Mouse (Mus musculus) brain, embryonic 14.5 days (tissue): ENCODE measurements around the gene Polg. TPM values are rescaled to one million over a fixed set of nuclear protein-coding genes. Genes with fewer than 3 reads are reported as not detected.

Experiments used
- DNase-seq: peaks from one replicate; pipeline ENCODE4 v3.0.0-alpha.2; 2011; ENCODE audit warnings: low read depth
- CTCF ChIP-seq: fragments of 200-500 bp; IDR thresholded peaks from 2 replicates; pipeline ENCODE4 v1.5.1; 2012; ENCODE audit warnings: inconsistent platforms, mild to moderate bottlenecking, moderate library complexity, borderline replicate concordance; ENCODE audit not compliant: insufficient read depth, insufficient read length; ENCODE audit errors: extremely low read depth
- POLR2A ChIP-seq: fragments of 200-500 bp; IDR thresholded peaks from 2 replicates; pipeline ENCODE4 v1.6.1; 2012; ENCODE audit warnings: mild to moderate bottlenecking, inconsistent platforms, borderline replicate concordance; ENCODE audit not compliant: poor library complexity, insufficient read depth, insufficient read length, severe bottlenecking; ENCODE audit errors: extremely low read depth
- polyA plus RNA-seq: library from polyadenylated mRNA; depleted of rRNA; stranded (reverse); fragments of >200 nt; gene quantifications from 2 replicates; pipeline ENCODE4 v1.2.3, GENCODE M21; 2012; rRNA removed

Polg gene
- polyA plus RNA-seq, 1 experiment: 44.7 TPM

DNA sequence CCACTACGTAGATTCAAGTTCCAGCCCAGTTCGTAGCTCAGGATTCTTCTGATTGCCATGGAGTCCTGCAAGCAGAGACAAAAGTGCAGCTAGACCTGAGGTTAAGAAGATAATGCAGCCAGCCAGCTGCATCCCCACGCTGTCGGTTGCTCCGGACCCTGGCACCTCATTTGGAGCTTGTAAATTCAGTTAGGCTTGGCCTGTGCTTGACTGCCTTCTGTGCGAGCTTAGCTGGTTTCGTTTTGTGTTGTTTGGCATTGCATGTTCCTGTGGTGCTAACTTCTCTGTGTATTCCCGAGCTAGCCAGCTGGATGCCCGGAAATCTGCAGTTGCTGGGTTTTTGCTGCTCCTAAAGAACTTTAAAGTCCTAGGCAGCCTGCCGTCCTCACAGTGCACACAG, 40.4 kb downstream of the Polg start:
- peak; percentile 32 for DNase-seq

DNA sequence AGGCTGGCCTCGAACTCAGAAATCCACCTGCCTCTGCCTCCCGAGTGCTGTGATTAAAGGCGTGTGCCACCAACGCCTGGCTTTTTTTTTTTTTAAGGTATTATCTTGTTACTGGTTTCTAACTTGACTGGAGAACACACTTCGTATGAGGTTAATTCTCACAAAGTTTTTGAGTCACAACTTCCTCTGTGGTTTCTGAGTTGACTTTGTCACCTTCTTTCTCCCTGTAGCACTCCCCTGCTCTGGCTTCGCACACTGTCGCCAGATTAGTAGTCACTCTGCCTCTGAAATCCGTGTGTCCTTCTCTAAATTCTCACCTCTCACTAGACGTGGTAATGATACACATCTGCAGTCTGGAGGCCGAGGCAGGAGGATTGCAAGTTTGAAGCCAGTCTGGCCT, 43.3 kb downstream of the Polg start:
- TF ChIP-seq POLR2A: no peak
- no peak for TF ChIP-seq CTCF
- DNase-seq: no peak

More for the DNA sequence above, 40.4 kb downstream of the Polg start:
- TF ChIP-seq POLR2A: no peak
- TF ChIP-seq CTCF: no peak

DNA sequence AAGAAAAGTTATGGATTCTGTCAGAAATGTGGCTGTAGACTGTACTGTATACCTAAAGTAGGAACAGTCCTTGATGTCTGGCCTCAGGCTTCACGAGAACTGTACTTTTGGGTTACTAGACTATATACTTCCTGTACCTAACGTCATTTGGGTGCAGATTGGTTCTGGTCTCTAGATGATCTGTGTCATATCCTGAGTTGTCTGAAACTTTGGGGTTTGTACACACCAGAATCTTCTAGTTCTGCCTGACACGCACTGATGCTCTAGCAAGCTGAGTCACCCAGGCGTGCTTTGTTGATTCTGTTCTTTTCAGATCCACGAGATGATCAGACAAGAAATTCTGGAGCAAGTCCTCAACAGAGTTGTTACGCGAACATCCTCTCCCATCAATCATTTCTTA, 46.2 kb downstream of the Polg start:
- no peak for DNase-seq
- TF ChIP-seq CTCF (no peak), POLR2A (no peak)

DNA sequence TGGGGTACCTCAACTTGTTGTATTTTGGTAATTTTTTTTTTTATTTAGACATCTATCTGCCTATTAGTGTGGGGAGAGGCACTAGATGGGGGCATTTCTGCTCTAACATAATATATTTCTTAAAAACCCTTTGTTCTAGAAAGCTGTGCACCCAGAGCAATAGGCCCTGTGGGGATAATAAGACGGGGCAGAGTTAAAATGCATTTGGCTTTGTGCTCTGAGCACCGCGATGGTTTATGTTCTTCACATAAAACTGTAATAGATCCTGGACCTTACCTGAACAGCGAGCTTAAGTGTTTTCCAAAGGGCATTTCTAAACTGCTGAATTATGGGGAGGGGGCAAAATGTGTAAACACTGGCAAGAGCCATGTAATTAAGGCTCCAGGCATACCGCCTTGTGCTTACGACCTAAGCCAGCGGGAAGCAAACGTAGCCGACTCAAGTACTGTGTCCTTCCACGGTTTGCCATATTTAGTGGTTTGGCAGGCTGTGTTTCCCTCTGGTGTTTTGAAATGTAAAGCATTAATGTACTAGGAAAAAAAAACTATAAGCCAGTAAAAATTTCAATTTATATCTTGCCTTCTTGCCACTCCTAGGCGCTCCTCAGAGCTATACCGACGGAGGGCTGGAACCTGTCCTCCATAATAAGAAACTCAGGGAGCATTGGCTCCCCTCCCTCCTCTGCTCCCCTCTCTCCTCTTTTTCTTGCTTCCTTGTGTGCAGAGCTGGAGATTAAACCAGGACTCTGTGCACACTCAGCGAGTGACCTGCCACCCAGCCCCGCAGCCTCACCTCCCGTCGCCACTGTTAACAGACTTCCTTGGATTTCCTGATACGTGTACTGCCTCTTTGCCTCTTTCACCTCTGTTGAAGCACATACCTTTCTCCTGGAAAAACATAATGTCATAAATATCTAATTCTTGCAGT, 51.5 kb downstream of the Polg start:
- TF ChIP-seq POLR2A (no peak), CTCF (no peak)

DNA sequence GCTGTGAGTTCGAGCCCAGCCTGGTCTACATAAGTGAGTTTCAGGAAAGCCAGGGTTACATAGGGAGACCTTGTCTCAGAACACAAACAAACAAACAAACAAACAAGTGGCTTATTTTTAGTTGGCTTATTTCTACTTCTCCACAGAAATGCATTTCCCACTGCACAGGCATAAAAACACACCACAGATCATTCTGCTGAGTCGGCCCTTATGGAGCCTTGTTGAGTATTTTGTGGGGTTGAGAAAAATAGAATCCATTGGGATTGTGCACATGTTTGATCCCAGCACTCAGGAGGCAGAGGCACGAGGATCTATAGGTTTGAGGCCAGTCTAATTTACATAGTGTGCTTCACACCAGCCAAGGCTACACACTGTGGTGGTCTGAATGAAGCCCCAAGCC, 65.9 kb downstream of the Polg start:
- TF ChIP-seq CTCF: no peak
- TF ChIP-seq POLR2A: no peak
- DNase-seq: no peak

More for the DNA sequence above, 51.5 kb downstream of the Polg start:
- DNase-seq: peak; percentile 37

DNA sequence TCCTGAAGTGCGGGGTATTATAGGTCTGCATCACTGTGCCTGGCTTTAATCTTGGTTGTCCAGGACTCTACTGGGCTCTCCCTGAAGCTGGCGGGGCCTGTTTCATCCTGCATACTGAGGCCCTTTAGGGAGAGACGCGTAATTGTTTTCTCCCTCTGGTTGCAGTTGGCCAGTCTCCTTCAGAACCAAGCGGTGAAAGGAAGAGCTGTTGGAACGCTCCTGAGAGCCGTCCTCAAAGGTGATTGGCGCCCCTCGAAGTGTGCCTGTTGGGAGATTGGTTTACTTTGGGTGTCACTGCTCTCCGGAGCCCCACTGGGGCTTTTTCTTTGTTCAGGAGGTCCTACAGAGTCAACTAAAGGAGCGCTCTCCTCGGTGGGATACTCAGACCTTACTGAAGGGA, 67.2 kb downstream of the Polg start:
- no peak for TF ChIP-seq CTCF
- DNase-seq: no peak

DNA sequence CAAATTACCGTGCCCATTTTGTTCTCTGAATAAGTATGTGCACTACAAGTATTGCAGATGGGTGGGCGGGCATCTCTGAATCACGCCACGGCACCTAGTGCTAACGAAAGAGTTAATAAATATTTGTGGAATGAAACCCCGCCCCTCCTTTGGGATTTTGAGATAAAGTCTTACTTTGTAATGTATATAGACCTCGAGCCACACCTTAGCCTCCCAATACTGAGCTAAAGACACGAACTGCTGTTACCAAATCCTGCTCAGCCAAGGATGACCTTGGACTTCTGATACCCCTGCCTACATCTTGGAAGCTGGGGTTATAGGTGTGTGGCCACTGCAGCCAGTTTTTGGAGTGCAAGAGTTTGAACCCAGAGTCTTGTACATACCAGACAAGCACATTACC, 67.7 kb downstream of the Polg start:
- no peak for DNase-seq
- TF ChIP-seq POLR2A: no peak

DNA sequence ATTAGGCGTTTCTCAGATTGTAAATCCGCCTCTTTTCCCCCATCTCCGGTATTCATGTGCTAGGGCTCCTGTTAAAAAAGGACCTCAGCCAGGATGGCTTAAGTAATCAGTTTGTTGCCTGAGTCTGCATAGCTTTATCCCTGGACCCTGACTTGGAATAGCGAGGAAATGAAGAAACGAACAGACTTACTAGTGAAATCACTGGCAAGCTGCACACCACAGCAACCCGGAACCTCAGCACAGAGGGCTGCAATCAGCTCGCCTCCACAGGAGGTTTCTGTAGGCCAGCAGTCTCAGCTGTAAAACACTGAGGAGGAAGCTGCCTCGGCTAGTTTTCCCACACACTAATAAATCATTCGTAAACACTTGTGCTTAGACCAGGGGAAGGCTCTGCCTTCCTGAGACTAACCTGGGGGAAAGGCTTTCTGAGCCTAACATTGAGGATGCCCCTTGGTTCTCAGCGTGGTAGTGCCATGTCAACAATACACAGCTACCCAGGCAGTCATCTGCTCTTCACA, 68.7 kb downstream of the Polg start:
- TF ChIP-seq POLR2A (no peak), CTCF (no peak)
- DNase-seq: no peak

Other genes starting within 250 kb of the Polg start
- 15.0 and 28.7 TPM in 2 replicates for gene Abhd2, start 193.2 kb downstream of the Polg start, polyA plus RNA-seq
- gene Rlbp1, start 79.3 kb downstream of the Polg start, polyA plus RNA-seq: 26.1 and 47.4 TPM in 2 replicates
- 3.2 and 4.6 TPM in 2 replicates for gene Fanci, start 74.4 kb downstream of the Polg start, polyA plus RNA-seq
- gene Rhcg, start 151.3 kb upstream of the Polg start, polyA plus RNA-seq: 1.6 and 3.0 TPM in 2 replicates
- 3.1 and 3.2 TPM in 2 replicates for gene Ticrr, start 193.8 kb upstream of the Polg start, polyA plus RNA-seq
- gene Kif7, start 249.4 kb upstream of the Polg start, polyA plus RNA-seq: 4.8 and 5.4 TPM in 2 replicates